Mouse (Mus musculus): ENCODE data around the gene Rbm4.

GRCm38 (mm10) chr19:4810746-4811062 lies 17.0 kb upstream of the Rbm4 start:
- TF ChIP-seq POLR2A (IDR thresholded peaks at IDR 0.05; ENCODE audit: control insufficient read depth in 1 of 2, insufficient read depth in 1 of 2, low read depth in 1 of 2, low read length in 2 of 2, poor library complexity in 1 of 2) (no peak), CTCF (IDR thresholded peaks at IDR 0.05 in 2 of 3, conservative IDR thresholded peaks at IDR 0.05 in 1 of 3; ENCODE audit: control insufficient read depth in 1 of 3, insufficient read depth in 1 of 3, low read depth in 2 of 3, low read length in 3 of 3, poor library complexity in 1 of 3, severe bottlenecking in 1 of 3) (no peak), EP300 (IDR thresholded peaks at IDR 0.05; ENCODE audit: low read depth in 1 of 2, low read length in 2 of 2) (no peak), ZKSCAN1 (IDR thresholded peaks at IDR 0.05; ENCODE audit: low read depth, low read length) (no peak), E2F4 (IDR thresholded peaks at IDR 0.05; ENCODE audit: borderline replicate concordance, low read depth, low read length) (no peak), GATA1 (IDR thresholded peaks at IDR 0.05; ENCODE audit: low read depth, low read length) (no peak)
